Mouse (Mus musculus): ENCODE measurements at regions not wholly inside any gene's neighbourhood (a gene's known extent, or its start where the extent isn't known, plus 50 kb on each side); places are given as distances from the start of the nearest gene placed in this dataset.
"Not testable (repeated sequence)": the region's sequence is repeated elsewhere in the genome, so short reads cannot be mapped to it uniquely, and the experiment has no call there.

DNA sequence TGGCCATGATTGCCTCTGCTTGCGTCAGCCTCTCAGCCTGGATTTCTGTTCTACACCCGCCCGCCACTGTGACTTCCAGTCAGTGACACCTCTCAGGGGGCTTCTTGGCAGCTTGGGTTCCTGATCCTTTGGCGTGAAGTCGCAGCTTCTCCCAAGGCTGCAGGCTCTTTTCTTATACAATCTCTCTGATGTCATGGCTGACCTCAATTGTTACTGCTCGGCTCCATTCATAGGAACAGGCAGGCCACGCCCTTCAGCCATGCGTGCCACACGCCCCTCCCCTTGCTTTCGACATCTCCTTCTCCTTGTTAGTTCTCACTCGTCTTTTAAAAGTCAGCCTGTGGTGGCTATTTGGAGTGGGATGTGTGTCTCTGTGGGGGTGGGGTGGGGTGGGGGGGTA lies 97.1 kb upstream of the Lemd2 start:
- no peak for ATAC-seq (ENCODE audit: insufficient number of reproducible peaks, low FRiP score)

DNA sequence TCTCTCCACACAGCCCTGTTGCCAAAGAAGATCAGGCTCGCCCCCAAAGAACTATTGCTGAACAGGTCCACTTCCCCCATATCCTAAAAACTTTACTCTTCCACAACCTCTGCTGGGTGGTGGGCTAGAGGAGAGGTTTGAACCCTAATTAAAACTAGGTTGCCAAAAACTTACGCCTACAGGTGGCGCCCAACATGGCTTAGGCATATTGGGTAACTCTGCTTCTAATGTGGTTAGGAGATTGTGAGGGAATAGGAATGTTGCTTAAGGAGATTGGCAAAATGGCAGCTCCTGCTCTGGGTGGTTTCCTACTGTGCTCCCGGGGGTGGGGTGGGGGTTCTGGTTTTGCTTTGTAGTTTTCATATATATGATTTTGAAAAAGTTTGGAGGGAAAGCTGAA lies 95.0 kb upstream of the Lemd2 start:
- peaks cover 14% of the 10 kb centered on the region; the same call in 1 of the 2 replicates for H3K27me3 ChIP-seq (replicated peaks)
- peaks cover 5% of the 10 kb centered on the region; the same call in 1 of the 2 replicates for H3K9me3 ChIP-seq (replicated peaks)
- H3K4me3 ChIP-seq, result no peak overlapping the region
- H3K4me2 ChIP-seq, result no peak overlapping the region
- ATAC-seq (ENCODE audit: insufficient number of reproducible peaks, low FRiP score), result no peak
- H3K36me3 ChIP-seq, result no peaks in the 10 kb centered on the region
- WGBS, result 65% methylated on average over 4 of the region's 4 CpGs
- no peak overlapping the region for H3K27ac ChIP-seq (ENCODE audit: poor library complexity, severe bottlenecking)
- H3K4me1 ChIP-seq (replicated peaks), result 0 out of 2 replicates have a peak, but pooled peaks cover 7% of the 10 kb centered on the region
- no peak overlapping the region for H3K9ac ChIP-seq

More for the DNA sequence above, 97.1 kb upstream of the Lemd2 start:
- Histone ChIP-seq H3K36me3 (no peaks in the 10 kb centered on the region), H3K27ac (ENCODE audit: poor library complexity, severe bottlenecking) (no peak overlapping the region), H3K27me3 (replicated peaks) (peaks cover 14% of the 10 kb centered on the region; the same call in 1 of the 2 replicates), H3K9me3 (replicated peaks) (peaks cover 5% of the 10 kb centered on the region; the same call in 1 of the 2 replicates), H3K4me3 (no peak overlapping the region), H3K4me2 (no peak overlapping the region), H3K4me1 (replicated peaks) (peaks cover 8% of the 10 kb centered on the region), H3K9ac (no peak overlapping the region)
- WGBS, result 39% methylated on average over 11 of the region's 11 CpGs

DNA sequence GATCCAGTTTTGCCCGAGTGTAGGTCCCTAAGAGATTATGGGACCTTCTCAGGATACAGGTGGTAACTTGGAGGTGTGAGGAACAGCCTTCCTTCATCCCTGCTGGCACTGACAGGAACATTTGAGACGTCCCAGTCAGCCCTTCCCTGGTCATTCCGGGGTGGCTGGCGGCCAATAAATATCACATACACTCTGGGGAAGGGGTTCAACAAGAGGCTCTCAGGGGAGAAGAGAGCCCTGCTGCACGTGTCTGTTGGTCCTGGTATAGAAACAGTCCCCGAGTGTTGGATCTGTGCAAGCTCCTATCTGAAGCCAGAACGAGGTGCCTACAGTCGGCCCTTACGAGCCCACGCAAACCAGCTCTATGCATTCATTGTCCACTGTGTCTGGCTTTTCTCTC lies 94.1 kb upstream of the Lemd2 start:
- ATAC-seq (ENCODE audit: insufficient number of reproducible peaks, low FRiP score), result no peak
- H3K27me3 ChIP-seq (replicated peaks), result peaks cover 14% of the 10 kb centered on the region; the same call in 1 of the 2 replicates
- H3K9ac ChIP-seq, result no peak overlapping the region
- no peak overlapping the region for H3K4me3 ChIP-seq
- 50% methylated on average over 10 of the region's 10 CpGs for WGBS
- no peaks in the 10 kb centered on the region for H3K36me3 ChIP-seq
- peaks cover 5% of the 10 kb centered on the region; the same call in 1 of the 2 replicates for H3K9me3 ChIP-seq (replicated peaks)
- H3K4me1 ChIP-seq (replicated peaks), result 0 out of 2 replicates have a peak, but pooled peaks cover 7% of the 10 kb centered on the region
- H3K27ac ChIP-seq (ENCODE audit: poor library complexity, severe bottlenecking), result no peak overlapping the region
- no peak overlapping the region for H3K4me2 ChIP-seq

DNA sequence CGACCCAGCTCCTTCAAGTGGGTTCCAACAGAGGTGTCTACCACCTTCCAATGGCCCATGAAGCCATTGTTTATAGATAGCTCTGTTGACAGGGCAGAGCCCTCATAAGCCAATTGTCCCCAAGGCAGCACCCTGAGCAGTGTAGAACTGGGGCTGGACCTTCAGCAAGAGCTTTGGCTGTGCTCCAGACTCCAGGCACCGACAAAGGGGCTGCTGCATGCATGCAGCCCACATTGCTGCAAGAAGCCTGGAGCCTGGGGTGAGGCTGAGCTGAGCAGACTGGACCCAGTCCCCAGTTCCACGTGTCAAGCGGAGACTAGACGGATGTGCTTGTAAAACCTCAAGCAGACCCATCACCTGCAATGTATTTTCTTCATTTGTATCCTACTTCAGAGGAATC lies 91.9 kb upstream of the Lemd2 start:
- Histone ChIP-seq H3K9me3 (replicated peaks) (peaks cover 8% of the 10 kb centered on the region), H3K27me3 (replicated peaks) (peaks cover 10% of the 10 kb centered on the region; the same call in 1 of the 2 replicates), H3K4me2 (no peak overlapping the region), H3K9ac (no peak overlapping the region), H3K36me3 (no peaks in the 10 kb centered on the region), H3K4me3 (no peak overlapping the region), H3K4me1 (replicated peaks) (0 out of 2 replicates have a peak, but pooled peaks cover 7% of the 10 kb centered on the region), H3K27ac (ENCODE audit: poor library complexity, severe bottlenecking) (no peak overlapping the region)
- WGBS, result 81% methylated on average over 5 of the region's 5 CpGs
- ATAC-seq (ENCODE audit: insufficient number of reproducible peaks, low FRiP score), result no peak

DNA sequence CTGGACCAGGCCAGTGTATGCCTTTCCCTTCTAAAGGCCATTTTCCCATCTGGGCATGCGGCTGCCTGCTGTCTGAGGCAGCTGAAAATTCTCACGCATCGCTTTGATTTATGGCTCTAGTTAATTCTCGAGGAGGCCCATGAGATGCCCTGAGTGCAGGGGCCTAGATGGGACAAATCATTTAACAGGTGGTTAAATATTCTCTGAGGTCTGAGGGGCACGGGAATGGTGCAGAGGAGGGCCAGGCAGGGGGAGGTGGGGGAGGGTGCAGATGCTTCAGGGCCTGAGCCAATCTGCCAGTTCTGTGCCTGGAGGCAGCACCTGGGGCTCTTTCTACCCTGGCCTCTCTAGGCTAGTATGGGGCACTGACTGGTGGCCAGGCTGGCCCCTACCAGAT lies 89.9 kb upstream of the Lemd2 start:
- H3K36me3 ChIP-seq, result no peaks in the 10 kb centered on the region
- H3K4me3 ChIP-seq, result no peak overlapping the region
- no peaks in the 10 kb centered on the region for H3K27me3 ChIP-seq (replicated peaks)
- peaks cover 21% of the 10 kb centered on the region for H3K9me3 ChIP-seq (replicated peaks)
- ATAC-seq (ENCODE audit: insufficient number of reproducible peaks, low FRiP score), result no peak
- H3K27ac ChIP-seq (ENCODE audit: poor library complexity, severe bottlenecking), result no peak overlapping the region
- 74% methylated on average over 5 of the region's 5 CpGs for WGBS
- H3K4me1 ChIP-seq (replicated peaks), result 0 out of 2 replicates have a peak, but pooled peaks cover 7% of the 10 kb centered on the region
- no peak overlapping the region for H3K4me2 ChIP-seq
- no peak overlapping the region for H3K9ac ChIP-seq

DNA sequence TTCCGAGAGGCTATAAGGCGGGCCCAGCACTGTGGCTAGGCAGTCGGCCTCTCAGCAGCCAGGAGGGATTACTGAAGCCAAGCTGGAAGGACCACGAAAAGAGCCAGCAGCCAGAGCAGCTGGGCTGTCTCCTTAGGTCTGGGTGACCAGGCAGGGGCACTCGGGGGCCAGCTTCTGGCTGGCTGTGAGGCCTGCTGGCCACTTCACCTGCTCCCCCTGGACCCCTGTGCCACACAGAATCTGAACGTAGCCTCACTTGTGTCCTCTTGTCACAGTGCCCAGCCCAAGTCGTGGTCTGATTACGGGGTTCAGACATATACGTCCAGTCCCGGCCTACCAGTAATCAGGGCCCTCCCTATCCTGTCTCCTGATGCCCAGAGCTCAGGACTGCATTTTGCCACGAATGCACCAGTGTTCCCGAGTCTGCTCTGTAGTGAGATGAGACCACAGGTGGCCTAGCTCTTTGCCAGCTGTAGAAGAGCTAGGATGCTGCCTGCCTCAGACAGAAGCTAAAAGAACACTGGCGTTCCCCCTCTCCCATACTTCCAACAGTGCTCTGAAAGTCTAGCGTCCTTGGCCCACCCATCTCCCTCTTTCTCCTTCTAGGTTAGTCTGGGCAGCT lies 89.4 kb upstream of the Lemd2 start:
- no peak overlapping the region for H3K4me3 ChIP-seq
- no peak overlapping the region for H3K9ac ChIP-seq
- no peak overlapping the region for H3K4me2 ChIP-seq
- ATAC-seq (ENCODE audit: insufficient number of reproducible peaks, low FRiP score), result no peak
- H3K27me3 ChIP-seq (replicated peaks), result no peaks in the 10 kb centered on the region
- WGBS, result 78% methylated on average over 14 of the region's 14 CpGs
- H3K4me1 ChIP-seq (replicated peaks), result 0 out of 2 replicates have a peak, but pooled peaks cover 3% of the 10 kb centered on the region
- no peaks in the 10 kb centered on the region for H3K36me3 ChIP-seq
- H3K27ac ChIP-seq (ENCODE audit: poor library complexity, severe bottlenecking), result no peak overlapping the region
- peaks cover 23% of the 10 kb centered on the region for H3K9me3 ChIP-seq (replicated peaks)

DNA sequence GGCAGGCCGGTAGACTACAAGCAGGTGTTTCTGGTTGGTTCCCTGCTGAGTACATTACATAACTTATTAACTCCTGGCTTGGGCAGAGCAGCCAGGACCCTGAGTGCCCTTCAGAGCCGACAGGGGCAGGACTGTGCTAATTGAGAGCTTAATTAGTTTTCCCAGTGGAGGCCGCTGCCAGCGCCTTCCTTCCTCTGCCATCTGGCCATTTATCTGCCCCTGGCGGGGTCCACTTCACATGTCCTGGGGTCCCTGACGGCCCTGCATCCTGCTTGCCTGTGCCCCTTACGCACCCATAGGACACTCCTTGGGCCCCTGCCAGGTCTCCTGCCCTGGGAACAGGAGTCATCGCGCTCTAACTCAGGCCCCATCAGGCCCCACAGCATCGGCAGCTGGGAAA lies 87.4 kb upstream of the Lemd2 start:
- no peaks in the 10 kb centered on the region for H3K36me3 ChIP-seq
- H3K27ac ChIP-seq (ENCODE audit: poor library complexity, severe bottlenecking), result no peak overlapping the region
- ATAC-seq (ENCODE audit: insufficient number of reproducible peaks, low FRiP score), result no peak
- H3K9me3 ChIP-seq (replicated peaks), result peaks cover 20% of the 10 kb centered on the region
- no peaks in the 10 kb centered on the region for H3K4me1 ChIP-seq (replicated peaks)
- no peak overlapping the region for H3K4me3 ChIP-seq
- WGBS, result 78% methylated on average over 10 of the region's 10 CpGs
- H3K4me2 ChIP-seq, result no peak overlapping the region
- no peak overlapping the region for H3K9ac ChIP-seq
- H3K27me3 ChIP-seq (replicated peaks), result no peaks in the 10 kb centered on the region

DNA sequence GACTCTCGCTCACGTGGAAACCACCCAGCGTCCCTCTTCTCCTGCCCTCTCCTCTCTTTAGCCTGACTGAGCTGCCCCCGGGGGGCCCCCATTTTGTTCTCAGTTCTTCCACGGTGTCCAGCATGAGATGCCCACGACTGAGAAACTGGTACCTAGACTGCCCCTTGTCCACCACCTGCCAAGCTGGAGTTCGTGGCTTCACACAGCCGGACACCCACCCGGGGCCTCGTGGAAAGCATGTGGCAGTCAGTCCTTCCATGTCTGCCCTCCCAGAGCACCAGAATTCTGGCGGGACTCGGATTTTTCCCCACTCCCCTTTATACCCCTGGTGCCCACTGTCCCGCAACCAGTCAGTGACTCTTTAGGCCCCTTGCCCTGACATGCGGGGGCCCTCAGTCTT lies 86.9 kb upstream of the Lemd2 start:
- no peak overlapping the region for H3K27ac ChIP-seq (ENCODE audit: poor library complexity, severe bottlenecking)
- ATAC-seq (ENCODE audit: insufficient number of reproducible peaks, low FRiP score), result no peak
- no peaks in the 10 kb centered on the region for H3K27me3 ChIP-seq (replicated peaks)
- H3K4me2 ChIP-seq, result no peak overlapping the region
- H3K4me3 ChIP-seq, result no peak overlapping the region
- WGBS, result 89% methylated on average over 14 of the region's 14 CpGs
- peaks cover 18% of the 10 kb centered on the region for H3K9me3 ChIP-seq (replicated peaks)
- no peaks in the 10 kb centered on the region for H3K36me3 ChIP-seq
- H3K4me1 ChIP-seq (replicated peaks), result no peaks in the 10 kb centered on the region
- no peak overlapping the region for H3K9ac ChIP-seq

DNA sequence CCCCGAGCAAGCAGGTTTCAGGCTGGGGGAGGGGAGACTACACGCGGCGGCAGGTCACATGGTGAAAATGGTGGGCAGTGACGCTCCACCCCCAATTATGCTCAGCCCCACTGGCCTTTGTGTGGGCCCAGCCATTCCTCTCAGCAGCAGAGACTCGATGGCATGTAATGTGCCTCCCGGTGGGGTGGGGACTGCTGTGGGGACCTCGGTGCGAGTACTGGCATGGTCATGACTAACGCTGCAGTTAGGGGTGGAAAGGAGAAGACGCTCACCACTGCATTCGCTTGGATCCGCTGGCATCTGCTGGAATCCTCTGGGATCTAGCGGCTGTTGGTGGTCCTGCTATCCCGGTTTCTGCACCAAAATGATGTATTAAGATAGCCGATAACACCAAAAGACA lies 86.0 kb upstream of the Lemd2 start:
- Histone ChIP-seq H3K27me3 (replicated peaks) (no peaks in the 10 kb centered on the region), H3K36me3 (no peaks in the 10 kb centered on the region), H3K4me2 (no peak overlapping the region), H3K4me1 (replicated peaks) (no peaks in the 10 kb centered on the region), H3K9ac (no peak overlapping the region), H3K9me3 (replicated peaks) (peaks cover 18% of the 10 kb centered on the region), H3K27ac (ENCODE audit: poor library complexity, severe bottlenecking) (no peak overlapping the region), H3K4me3 (no peak overlapping the region)
- WGBS, result 92% methylated on average over 16 of the region's 16 CpGs
- no peak for ATAC-seq (ENCODE audit: insufficient number of reproducible peaks, low FRiP score)

DNA sequence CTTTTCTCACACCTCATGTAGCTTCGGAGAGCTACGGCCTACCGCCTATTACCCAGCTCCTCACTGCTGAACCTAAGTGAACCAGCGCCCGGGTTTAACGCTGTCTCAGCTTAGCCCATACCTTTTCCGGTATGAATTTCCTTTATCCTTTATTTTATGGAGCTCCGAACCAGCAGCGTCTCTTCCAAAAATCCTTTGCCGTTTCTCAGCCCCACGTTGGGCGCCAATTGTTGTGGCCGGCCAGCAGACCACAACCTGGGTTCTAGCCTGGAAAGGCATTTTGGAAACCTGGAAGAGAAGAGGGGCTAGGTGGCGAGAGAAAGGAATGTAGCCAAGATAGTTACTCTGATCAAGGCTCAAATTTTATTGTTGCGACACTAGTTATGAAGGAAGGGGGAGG lies 85.5 kb upstream of the Lemd2 start:
- not testable (repeated sequence) for H3K4me1 ChIP-seq (replicated peaks); H3K4me3 ChIP-seq; H3K9ac ChIP-seq; H3K4me2 ChIP-seq; H3K36me3 ChIP-seq; H3K27ac ChIP-seq (ENCODE audit: poor library complexity, severe bottlenecking); ATAC-seq (ENCODE audit: insufficient number of reproducible peaks, low FRiP score); H3K27me3 ChIP-seq (replicated peaks)
- peaks cover 18% of the 10 kb centered on the region for H3K9me3 ChIP-seq (replicated peaks)
- 91% methylated on average over 14 of the region's 15 CpGs for WGBS

DNA sequence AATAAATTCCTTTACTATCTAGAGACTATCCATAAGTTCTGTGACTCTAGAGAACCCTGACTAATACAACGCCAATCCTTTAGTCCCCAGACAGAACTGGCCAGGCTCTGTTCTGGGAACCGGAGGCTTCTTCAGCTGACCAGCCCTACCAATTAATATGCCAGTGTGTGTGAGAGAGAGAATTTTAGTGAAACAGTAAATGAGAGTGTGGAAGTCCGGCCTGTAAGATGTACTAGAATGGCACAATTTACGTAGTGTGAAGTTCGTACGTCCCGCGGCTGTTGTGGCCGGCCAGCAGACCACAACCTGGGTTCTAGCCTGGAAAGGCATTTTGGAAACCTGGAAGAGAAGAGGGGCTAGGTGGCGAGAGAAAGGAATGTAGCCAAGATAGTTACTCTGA lies 83.7 kb upstream of the Lemd2 start:
- ATAC-seq (ENCODE audit: insufficient number of reproducible peaks, low FRiP score); H3K4me2 ChIP-seq; H3K36me3 ChIP-seq; H3K27me3 ChIP-seq (replicated peaks); H3K9ac ChIP-seq; H3K4me3 ChIP-seq; H3K4me1 ChIP-seq (replicated peaks); H3K27ac ChIP-seq (ENCODE audit: poor library complexity, severe bottlenecking): not testable (repeated sequence)
- H3K9me3 ChIP-seq (replicated peaks), result peaks cover 18% of the 10 kb centered on the region
- 93% methylated on average over 10 of the region's 10 CpGs for WGBS

DNA sequence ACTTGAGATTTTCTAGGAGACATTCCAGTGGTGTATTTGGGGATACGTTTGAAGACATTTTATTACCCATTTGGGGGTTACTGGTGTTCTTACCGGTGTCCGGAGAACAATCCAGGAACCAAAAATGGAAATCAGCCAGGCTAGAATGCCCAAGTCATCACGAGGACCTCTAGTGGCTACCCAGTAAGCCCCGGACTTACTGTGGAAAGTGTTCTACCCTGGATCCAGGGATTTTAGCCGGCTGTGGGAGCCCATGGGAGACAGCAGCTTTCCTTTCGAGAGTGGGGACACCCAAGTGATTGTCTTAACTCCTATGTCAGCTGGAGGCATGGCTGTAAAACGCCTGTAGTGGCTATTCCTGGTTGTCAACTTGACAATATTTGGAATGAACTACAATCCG lies 77.0 kb upstream of the Lemd2 start:
- no peak for ATAC-seq (ENCODE audit: insufficient number of reproducible peaks, low FRiP score)
- H3K27me3 ChIP-seq (replicated peaks), result no peaks in the 10 kb centered on the region
- H3K4me3 ChIP-seq, result no peak overlapping the region
- no peak overlapping the region for H3K4me2 ChIP-seq
- WGBS, result 75% methylated on average over 9 of the region's 9 CpGs
- H3K9ac ChIP-seq, result no peak overlapping the region
- H3K9me3 ChIP-seq (replicated peaks), result peaks cover 22% of the 10 kb centered on the region
- no peaks in the 10 kb centered on the region for H3K36me3 ChIP-seq
- no peak overlapping the region for H3K27ac ChIP-seq (ENCODE audit: poor library complexity, severe bottlenecking)
- no peaks in the 10 kb centered on the region for H3K4me1 ChIP-seq (replicated peaks)
